Mouse (Mus musculus) retina, postnatal 7 days (tissue): ENCODE measurements around the gene Hes6.

Experiments used
- DNase-seq: peaks from one replicate; pipeline ENCODE4 v3.0.0-alpha.2; 2012; ENCODE audit warnings: low read depth, low spot score

Hes6 gene

DNA sequence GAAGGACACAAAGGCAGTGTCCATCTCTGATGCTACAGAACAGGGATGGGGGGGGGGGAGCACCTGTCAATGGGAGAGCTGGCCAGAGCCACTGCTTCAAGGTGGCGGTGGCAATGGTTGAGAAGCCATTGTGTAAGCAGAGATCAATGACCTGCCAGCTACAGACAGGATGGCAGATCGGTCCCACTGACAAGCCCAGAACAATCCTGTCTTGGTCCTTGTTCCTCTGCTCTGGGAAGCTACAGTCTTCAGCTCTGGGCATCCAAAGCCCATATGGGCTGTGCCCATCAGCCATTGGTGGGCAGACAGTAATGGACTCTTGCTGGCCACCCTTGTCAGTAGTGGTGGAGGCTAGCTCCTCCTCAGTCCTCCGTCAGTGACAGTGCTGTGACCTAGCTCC is 28.0 kb upstream of the Hes6 start:
- no peak for DNase-seq

DNA sequence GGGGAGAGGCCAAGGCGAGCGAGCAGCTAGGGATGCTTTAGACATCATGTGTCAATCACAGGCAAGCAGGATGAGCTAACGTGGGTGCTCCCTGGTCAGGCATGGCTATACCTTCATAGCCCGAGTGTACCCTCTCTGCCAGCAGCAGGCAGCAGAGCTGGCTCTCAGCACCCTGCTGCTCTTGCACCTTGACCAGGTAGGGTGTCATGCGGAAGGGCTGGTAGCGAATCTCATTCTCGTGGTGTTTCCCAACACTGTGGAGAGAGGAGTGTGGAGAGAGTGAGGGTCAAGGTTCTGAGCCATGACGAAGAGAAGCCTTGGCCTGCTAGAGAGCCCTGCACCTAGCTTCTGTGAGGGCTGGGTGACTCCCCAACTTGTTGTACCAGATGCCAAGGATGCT is 25.9 kb upstream of the Hes6 start:
- no peak for DNase-seq

DNA sequence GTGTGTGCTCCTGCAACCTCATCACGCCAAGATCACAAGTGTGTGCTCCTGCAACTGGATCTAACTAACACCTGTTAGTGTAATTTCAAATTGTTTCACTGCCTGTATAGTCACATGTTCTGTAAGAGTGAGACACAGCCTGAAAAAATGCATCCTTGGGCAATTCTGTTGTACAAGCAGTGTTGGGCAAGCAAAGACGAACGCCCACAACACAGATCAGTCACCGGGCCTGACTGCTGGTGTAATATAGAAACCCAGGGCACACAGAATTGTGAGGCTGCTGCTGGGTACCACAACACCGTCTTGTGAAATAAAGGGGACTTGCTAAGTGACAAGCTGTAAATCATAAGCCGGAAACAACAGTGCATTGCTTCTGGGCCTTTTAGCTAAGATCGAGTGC is 23.7 kb upstream of the Hes6 start:
- no peak for DNase-seq

DNA sequence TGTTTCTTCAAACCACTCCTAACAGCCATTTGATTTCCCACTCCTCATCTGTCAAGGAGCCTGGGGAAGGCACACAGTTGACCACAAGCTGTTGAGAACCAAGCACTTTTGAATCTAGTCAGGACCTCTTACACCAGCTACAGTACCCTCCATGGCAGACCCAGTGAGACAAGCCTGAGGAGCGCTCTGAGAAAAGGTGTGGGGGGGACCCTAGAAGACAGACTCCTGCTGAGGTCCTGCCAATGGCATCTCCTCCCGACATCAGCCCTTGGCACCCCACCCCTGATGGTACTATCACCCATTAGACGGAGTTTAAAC is 23.2 kb upstream of the Hes6 start:
- DNase-seq: no peak

DNA sequence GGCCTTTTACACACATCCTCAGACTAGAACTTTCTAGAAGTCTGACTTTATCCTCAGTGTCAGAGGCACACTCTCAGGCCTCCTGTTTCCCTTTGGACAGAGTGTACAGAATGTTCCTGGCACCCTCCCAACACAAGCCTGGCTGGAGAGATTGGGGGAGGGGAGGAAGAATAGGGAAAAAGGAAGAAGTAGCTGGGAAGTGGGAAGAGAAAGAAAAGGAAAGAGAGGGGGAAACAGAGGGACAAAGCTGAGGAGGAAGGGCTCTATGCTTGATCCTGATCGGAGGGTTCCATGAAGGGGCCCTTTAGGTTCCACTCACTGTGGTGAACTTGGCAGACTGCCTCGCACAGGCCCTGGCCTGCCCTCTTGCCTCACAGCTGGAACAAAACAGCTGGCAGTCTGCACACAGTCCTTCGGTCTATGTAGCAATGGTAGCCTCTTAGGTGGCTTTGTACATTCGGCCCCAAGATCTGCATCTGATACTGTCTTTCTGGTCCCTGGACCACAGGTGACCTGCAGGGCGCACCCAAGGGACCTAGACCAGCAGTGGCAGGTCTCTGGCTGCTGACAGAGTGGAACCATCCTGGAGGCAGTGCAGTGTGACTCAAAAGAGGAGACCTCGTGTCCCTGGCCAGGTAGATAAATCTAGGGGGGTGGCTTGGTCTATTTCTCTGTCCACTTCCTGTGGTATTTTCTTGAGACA is 22.7 kb upstream of the Hes6 start:
- DNase-seq: no peak

DNA sequence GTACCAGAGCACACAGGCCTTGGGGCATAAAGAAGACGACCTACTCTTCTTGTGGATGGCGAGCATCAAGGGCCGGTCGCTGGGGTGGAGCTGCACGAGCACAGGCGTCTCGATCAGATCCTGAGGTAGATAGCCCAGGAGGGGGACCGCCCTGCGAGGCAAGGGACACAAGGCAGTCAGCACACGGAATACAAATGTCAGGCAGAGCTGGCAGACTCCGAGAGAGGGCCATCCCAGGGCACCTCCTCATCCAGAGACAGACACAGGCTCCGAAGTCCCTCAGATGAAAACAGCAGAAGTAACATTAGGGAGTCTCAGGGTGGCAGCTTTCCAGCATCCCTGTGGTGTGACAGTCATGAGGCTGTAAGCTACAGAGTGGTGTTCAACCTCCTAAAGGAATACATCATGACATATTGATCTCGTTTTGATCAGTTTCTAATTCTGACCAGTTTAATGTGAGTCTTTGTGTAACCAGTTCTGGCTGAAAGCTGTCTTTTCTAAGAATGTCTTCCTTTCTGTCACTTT is 21.8 kb upstream of the Hes6 start:
- no peak for DNase-seq

DNA sequence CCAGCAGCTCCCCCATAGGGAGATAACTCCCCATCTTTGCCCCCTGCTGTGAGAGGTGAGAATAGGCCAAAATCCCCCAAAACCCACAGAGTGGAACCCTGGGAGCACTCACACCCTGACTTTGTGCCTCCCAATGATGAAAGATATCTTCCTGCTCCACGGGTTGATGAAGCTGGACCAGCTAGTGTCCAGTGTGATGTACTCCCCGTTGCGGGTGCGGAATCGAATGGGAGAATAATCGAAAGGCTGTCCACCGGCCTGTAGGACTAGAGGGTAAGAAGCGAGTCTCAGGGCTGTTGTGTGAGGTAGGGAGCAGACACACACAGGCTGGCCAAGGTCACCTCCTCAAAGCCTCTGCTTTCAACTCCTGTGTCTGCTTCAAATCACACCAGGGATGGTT is 21.1 kb upstream of the Hes6 start:
- DNase-seq: no peak

DNA sequence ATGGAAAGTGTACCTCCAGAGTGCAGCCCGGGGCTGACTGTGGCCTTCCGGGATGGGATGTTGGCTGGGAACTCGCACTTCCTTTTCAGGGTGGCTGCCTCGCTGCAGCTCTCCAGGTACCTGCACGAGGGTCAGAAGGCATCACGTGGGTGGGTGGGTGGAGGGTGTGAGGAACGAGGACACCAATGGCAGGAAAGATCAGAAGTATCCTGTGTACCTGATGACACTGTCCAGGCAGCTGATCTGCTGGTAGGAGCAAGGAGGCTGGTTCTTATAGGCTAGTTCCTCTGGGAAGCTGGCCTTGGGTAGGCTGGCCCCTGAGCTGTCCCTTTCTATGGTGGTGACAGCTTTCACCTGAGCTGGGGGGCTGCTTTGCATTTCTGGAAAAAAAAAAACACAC is 16.9 kb upstream of the Hes6 start:
- DNase-seq: no peak

DNA sequence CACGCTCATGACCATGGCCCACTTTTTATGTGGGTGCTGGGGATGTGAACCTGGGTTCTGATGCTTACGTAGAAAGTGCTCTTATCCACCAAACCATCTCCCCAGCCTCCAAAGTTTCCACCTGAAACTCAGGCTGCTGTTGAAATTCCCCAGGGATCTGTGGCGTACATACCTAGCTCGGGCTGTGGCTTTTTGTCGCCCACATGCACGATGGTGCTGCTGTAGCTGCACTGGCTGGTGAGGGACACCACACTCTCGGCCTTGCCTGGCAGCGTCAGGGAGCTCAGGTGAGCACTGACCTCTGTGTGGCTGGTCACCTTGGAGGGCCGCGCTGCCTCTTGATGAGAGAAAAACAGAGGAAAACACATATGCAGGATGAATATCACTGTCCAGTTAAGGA is 15.4 kb upstream of the Hes6 start:
- DNase-seq: no peak

DNA sequence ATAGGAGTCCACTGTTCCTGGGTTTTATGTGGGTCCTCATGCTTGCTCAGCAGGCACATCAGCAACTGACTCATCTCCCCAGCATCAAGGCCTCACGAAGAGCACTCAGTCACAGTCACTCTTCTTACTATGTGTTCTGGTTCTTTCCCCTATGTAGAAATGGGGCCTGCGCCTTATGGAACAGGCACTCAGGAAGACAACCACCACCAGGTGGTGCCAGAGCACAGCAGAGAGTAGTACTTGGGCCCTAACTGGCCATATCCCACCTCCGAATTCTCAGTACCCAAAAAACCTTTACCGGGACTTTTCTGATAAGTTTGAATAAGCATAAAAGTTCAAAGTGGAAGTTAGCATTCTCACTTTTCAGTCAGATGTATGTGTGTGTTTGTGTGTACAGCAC is 14.8 kb upstream of the Hes6 start:
- peak; percentile 71 for DNase-seq

DNA sequence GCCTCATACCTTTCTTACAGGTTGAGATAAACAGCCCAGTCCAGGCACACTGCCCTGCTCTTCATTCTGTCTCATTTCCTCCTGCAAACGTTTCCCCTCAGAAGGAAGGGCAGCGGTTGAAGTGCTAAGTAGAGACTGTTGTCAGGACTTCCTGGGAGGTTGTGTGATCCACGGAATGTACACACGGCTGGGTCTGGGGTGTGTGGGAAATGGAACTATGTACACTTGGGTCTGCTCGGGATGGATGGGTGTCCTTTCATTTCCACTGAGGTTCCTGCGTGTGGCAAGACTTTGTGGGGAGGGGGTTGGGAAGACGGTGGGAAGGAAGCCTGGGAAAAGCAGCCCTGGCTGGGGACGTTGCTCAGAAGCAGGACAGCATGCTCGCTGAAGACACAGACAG is 12.6 kb upstream of the Hes6 start:
- no peak for DNase-seq

DNA sequence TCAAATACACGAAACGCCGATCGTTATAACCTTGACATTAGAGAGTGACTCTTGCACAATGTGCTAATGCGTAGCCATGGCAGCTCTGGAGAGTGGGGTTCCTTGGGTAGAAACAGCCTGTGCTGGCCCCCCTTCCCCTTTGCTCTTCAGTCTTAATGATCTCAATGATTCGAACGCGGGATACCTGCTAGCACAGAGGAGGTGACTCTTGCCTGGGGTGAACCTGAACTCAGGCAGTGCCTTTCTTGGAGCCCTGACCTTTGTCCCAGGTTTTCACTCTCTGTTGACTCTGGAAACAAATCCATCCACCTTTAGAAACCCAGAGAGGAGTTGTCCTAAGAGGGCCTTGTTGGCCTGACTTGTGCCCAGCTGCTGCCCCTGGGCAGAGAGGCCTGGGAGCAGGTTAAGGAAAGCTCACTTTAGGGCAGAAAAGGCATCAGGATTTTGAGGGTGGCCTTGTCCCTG is 6.8 kb upstream of the Hes6 start:
- DNase-seq: no peak

DNA sequence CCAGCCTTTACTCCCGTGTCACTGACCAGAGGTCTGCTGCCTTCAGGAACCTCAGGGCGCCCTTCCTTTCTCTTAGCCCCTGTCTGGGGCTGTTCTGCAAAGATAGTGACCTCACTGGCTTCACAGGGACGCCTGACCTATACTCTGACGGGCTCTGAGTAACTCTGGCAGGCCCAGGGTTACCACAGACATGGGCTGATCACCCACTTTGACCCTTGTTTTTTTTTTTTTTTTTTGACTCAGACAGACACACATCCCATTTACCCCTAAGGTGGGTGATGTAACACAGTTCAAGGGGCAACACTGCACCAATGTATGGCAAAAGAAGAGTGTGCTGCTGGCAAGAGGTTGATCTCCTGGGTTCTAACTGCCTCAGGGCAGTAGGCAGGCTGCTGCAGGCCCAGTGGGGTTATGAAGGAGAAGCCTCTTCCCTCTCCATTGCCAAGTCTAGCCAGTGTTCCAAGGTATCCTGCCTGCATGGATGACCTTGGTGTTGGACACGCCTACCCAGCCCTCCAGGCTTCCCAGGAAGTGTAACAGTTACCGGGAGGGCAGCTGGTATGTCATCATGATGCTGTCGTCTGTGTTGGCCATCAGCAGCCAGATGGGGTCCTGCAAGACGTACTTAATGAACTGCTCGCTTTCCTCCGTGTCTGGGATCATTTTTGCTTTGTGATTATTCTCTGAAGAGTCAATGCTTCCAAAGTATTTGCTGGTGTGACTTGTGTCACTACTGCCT is 6.2 kb upstream of the Hes6 start:
- no peak for DNase-seq

DNA sequence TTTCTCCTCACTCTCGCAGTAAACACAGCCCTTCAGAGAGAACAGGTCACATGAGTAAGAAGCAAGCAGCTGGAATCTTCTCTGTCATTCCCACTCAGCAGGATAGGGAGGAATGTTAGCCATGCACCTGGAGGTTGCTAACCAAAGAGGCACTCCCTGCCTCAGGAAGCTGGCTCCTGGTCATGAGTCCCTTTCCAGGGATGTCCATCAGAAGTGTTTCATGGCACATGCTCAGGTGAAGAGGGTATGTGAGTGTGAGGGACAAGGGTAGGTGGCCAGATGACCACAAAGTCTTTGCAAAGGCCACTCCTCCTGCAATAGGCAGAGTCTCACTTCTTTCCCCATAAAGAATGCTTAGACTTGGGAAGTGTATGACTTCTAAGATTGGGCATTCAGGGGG is 4.2 kb upstream of the Hes6 start:
- no peak for DNase-seq

DNA sequence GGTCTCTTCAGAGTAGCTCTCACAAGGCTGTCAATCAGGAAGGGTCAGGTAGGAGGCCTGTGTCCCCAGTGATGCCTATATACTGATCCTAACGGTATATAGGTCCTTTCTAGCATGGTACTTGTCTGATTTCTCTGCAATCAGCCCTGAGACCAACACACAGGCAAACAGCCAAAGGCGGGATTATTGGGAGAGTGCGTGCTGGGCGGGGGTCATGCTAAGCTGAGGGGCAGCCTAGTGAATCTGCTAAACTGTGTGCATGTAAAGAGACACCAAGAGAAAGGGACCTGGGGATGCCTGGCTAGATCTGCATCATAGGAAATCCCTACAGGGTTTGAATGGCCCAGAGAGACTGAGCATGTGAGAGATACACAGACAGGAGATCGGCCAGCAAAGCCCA is 1.5 kb upstream of the Hes6 start:
- no peak for DNase-seq

DNA sequence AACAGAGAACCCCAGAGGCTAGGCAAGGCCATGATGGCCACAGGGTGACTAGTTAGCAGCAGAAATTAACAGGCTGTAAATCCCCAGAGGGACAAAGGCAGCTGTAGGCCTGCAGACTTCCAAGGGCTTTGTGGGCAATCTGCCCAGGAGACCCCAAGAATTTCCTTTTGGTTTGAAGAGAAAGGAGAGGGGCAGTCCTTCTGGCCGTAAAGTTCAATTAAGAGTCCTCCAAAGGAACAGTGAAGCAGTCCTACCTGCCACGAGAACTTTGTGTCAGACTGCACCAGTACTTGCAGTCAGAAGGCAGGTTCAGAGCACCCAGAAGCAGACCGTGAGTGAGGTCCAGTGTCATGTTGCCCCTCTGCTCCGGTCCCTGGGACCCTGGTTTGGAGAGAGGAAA is 1.1 kb upstream of the Hes6 start:
- no peak for DNase-seq

DNA sequence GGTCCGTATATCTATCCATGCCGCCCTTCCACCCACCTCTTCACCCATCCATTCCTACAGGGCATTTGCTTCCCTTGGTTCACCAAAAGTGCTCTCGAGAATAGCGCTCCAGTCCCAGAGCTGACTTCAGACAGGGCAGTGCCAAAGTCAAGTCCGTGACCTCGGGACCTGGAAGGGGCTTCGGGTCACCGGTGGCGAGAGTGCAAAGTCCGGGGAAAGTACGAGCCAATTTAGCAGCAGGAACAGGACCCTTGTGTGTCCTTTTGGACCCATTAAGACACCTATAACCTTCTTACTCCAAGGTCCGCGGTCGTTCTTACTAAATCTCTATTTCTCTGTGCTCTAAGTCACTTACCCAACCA is 321 bp downstream of the Hes6 start:
- no peak for DNase-seq

DNA sequence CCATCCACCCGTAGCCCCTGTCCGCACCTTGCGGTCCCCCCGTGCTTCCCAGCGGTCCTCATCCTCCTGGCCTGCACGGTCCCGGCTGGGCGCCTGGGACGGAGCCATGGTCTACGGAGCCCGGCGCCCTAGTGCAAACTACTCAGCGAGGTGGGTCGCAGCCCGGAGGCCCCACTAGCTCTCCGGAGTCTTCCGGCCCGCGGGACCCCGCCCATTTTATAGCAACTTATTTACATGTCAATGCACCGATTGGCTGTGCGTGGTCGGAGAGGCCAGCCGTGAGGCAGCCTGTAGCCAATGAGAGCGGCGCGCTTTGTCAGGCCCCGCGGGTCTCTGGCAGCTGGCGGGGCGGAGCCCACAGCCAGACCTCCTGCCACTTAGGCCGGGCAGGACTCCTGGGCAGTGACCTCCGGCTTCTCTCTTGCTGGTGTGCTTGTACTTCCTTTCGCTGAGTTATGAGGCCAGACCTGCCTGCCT is 770 bp downstream of the Hes6 start:
- DNase-seq: peak; percentile 92

DNA sequence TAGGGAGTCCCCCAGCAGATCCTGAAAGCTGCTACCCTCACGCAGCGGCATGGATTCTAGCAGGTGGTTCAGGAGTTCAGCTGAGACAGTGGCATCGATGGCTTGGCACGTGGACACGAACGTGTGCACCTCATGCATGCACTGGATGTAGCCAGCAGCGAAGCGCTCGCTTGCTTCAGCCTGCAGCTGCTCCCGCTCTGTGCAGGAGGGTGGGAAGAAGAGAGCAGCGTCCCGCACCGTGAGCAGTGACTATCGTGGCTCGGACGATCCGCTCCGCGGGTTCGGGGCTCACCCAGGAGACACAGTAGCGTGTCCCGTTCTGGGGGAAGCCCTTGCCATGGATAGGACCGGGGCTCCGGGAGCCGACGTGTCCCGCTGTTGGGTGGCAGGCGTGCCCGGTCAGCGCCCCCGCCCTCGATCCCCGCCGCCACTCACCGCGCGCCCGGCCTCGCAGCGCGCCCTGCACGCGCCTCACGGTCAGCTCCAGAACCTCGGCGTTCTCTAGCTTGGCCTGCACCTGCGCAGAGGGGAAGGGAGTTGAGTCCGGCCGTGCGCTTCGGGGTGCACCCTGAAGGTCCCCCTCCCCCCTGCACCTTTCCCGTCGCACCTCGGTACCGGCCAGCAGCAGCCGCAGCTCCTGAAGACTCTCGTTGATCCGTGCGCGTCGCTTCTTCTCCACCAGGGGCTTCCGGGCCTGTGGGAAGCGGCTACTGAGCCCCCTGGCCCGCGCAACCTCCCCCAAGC is 1.4 kb downstream of the Hes6 start:
- no peak for DNase-seq

DNA sequence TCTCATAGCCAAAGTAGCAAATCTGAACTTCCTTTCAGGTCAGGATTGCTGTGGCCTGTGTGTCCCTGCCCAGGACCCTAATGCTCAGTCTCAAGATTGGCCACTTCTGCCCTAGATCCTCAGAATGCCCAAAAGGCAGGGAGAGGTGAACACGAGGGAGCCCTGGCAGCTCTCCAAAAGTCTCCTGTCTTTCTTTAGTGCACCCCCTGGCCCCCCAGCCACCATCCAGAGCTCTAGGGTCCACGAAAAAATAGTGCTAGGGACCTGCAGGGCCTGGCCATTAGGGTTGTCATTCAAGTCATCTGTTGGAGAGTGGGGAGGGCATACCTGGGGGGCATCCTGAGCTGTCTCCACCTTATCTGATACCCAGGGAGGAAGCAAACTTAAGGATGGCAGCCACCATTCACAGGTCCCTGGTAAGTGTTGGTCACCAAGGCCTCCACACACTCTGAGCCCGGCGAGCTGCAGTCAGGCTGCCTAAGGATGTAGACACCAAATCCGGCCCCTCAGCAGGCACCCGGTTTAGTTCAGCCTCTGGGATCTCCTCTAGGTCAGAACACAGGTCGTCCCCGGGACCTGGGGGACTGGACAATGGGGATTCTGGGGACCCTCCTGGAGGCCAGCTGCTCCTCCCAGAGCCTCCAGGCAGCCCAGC is 2.1 kb downstream of the Hes6 start:
- no peak for DNase-seq

DNA sequence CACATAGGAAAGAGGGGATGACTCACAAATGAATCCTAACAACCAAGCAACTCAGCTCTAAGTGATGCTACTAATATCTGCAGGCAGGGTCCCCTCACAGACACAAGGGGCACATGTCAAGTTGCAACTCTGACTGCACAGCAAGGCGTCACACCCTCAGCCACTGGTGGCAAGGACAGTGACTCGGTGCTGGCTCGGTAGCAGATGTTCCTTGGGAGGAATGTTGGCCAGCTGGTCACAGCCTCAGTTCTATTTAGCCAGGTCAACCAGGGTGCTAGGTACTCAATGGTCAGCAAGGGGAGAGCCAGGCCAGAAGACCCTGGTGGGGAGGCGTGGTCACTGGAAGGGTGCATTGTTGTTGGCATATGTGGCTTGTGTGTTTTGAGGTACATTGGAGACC is 6.0 kb downstream of the Hes6 start:
- no peak for DNase-seq
